Mouse (Mus musculus) lung, embryonic 16.5 days (tissue): ENCODE measurements around the gene Ppp1r35. TPM values are rescaled to one million over a fixed set of nuclear protein-coding genes. Genes with fewer than 3 reads are reported as not detected.

Experiments
- ATAC-seq: fragments of 200-750 bp; cut with Nextera tagmentation; 2 replicates; pipeline ENCODE4 v1.8.0; 2017; ENCODE audit warnings: low read depth, mild to moderate bottlenecking, moderate library complexity
- H3K27ac ChIP-seq: fragments of 300-500 bp; sonication (generic); 2 replicates; pipeline ENCODE4 v1.5.1; 2014; ENCODE audit warnings: mild to moderate bottlenecking, control low read depth, low read length
- H3K27me3 ChIP-seq: fragments of 300-500 bp; sonication (generic); 2 replicates; pipeline ENCODE4 v1.6.1; 2014; ENCODE audit warnings: low read depth, low read length, mixed read lengths; ENCODE audit not compliant: control insufficient read depth, insufficient read depth
- H3K36me3 ChIP-seq: fragments of 300-500 bp; sonication (generic); 2 replicates; pipeline ENCODE4 v1.6.1; 2014; ENCODE audit warnings: low read length; ENCODE audit not compliant: control insufficient read depth, insufficient read depth
- H3K4me1 ChIP-seq: fragments of 300-500 bp; sonication (generic); replicated peaks from 2 replicates; pipeline ENCODE4 v1.6.1; 2014; ENCODE audit warnings: low read length, mixed read lengths; ENCODE audit not compliant: control insufficient read depth, insufficient read depth
- H3K4me2 ChIP-seq: fragments of 300-500 bp; sonication (generic); 2 replicates; pipeline ENCODE4 v1.6.1; 2014; ENCODE audit warnings: low read depth, low read length, control low read depth
- H3K4me3 ChIP-seq: fragments of 300-500 bp; sonication (generic); 2 replicates; pipeline ENCODE4 v1.5.1; 2014; ENCODE audit warnings: mild to moderate bottlenecking, low read length, control low read depth
- H3K9ac ChIP-seq: fragments of 300-500 bp; sonication (generic); 2 replicates; pipeline ENCODE4 v1.6.1; 2014; ENCODE audit warnings: low read length, control low read depth
- H3K9me3 ChIP-seq: fragments of 300-500 bp; sonication (generic); 2 replicates; pipeline ENCODE4 v1.6.1; 2016; ENCODE audit warnings: low read length; ENCODE audit not compliant: control insufficient read depth
- WGBS: fragments of 180-500 bp; shearing (Covaris S2); extraction: QIAGEN DNeasy Blood & Tissue Kit; methylation state at CpG from one replicate; pipeline ENCODE4 v1.1.7; 2014; 5-methylcytosine and 5-hydroxymethylcytosine counted together
- polyA plus RNA-seq: library from polyadenylated mRNA; unstranded; fragments of >200 nt; fragmentation: Nextera tagmentation; extraction: Ambion mirVana; gene quantifications from 2 replicates; pipeline ENCODE4 v1.2.1, GENCODE M21; 2015

The Ppp1r35 gene
- polyA plus RNA-seq, 1 experiment from 2014 or later = 25.9 TPM

GRCm38 (mm10) chr5:137817466-137818222 is 39.0 kb downstream of the Ppp1r35 start:
- no peak overlapping the region for H3K27ac ChIP-seq
- ATAC-seq = no peak

GRCm38 (mm10) chr5:137822126-137822525 is 43.5 kb downstream of the Ppp1r35 start:
- Histone ChIP-seq H3K4me3 (no peak overlapping the region), H3K27ac (no peak overlapping the region), H3K4me2 (no peak overlapping the region), H3K9me3 (no peaks in the 10 kb centered on the region), H3K36me3 (no peaks in the 10 kb centered on the region), H3K9ac (no peak overlapping the region), H3K27me3 (no peaks in the 10 kb centered on the region), H3K4me1 (no peaks in the 10 kb centered on the region)
- no peak for ATAC-seq
- 65% methylated on average over 4 of the region's 4 CpGs for WGBS

More at GRCm38 (mm10) chr5:137817466-137818222, 39.0 kb downstream of the Ppp1r35 start:
- WGBS = 55% methylated on average over 4 of the region's 4 CpGs
- Histone ChIP-seq H3K9ac (no peak overlapping the region), H3K4me1 (no peaks in the 10 kb centered on the region), H3K9me3 (no peaks in the 10 kb centered on the region), H3K36me3 (no peaks in the 10 kb centered on the region; the same call in 1 of the 2 replicates), H3K27me3 (no peaks in the 10 kb centered on the region), H3K4me2 (no peak overlapping the region), H3K4me3 (no peak overlapping the region)

DNA sequence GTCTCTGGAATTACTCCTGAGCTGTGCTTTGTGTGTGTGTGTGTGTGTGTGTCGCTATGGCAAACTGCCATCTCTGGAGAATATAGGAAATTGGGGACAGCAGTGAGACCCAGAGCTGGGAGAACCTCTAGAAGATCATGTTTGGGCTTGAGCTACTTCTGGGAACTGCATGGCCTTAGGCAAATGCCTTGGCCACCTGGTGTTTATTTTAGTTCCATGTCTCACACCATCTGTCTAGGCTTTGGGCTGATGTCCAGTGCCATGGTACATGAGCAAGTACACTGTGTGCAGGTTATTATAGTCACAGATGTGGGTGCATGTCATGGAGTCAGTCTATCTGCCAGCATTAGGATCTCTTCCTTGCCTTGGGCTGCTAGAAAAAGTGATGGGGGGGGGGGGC is 44.0 kb downstream of the Ppp1r35 start:
- Histone ChIP-seq H3K36me3 (no peaks in the 10 kb centered on the region), H3K9me3 (no peaks in the 10 kb centered on the region), H3K4me1 (no peaks in the 10 kb centered on the region), H3K4me2 (no peak overlapping the region), H3K4me3 (no peak overlapping the region), H3K27me3 (no peaks in the 10 kb centered on the region), H3K9ac (no peak overlapping the region), H3K27ac (no peak overlapping the region)
- 91% methylated on average over 1 of the region's 1 CpGs for WGBS
- ATAC-seq = no peak

DNA sequence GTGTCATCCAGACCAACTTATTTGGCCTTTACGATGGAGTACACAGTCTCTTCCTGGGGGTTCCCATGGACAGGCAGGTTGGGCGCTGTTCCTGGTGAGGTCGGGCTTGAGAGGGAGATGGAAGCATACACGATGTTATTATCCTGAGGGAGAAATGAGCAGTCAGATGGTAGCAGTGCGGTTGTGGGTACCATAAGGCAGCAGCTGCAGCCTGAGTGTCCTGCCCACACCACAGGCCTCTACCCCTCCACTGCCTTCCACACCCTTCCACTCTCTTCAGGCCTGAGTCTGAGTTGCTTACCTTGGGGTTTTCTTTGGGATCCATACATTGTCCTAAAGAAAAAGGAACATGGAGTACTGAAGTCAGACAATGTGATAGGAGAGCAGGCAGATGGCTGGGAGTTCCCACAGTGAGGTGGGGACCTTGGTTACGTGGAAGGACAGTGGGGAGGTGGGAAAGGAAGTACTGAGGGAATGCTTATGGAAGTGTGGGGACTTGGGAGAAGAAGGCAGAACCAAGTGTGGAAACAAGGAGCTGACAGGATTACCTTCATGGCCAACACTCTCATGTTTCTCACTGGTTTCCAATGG is 44.9 kb downstream of the Ppp1r35 start:
- Histone ChIP-seq H3K4me2 (no peak overlapping the region), H3K9ac (no peak overlapping the region), H3K4me3 (no peak overlapping the region), H3K36me3 (no peaks in the 10 kb centered on the region), H3K9me3 (no peaks in the 10 kb centered on the region), H3K27me3 (no peaks in the 10 kb centered on the region), H3K27ac (no peak overlapping the region), H3K4me1 (no peaks in the 10 kb centered on the region)
- WGBS = 79% methylated on average over 6 of the region's 6 CpGs
- ATAC-seq = no peak

DNA sequence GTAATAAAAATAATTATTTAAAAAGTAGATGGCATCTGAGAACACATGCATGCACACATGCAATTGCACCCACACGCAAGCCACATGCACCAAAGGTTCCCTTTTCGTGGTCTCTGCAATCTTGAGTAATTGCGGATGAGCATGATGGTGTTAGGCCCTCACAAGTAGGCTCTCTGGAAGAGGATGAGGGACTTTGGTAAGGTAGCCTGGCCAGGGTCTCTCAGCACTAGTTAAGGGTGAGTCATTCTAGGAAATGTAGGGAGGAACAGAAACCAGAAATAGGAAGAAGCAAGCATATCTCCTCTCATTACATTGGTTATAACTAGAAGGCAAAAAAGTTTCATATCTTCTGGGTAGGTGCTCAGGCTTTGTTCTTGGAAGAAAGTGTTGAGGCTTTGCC is 46.4 kb downstream of the Ppp1r35 start:
- H3K27me3 ChIP-seq = no peaks in the 10 kb centered on the region
- no peaks in the 10 kb centered on the region; the same call in 1 of the 2 replicates for H3K4me1 ChIP-seq
- H3K4me3 ChIP-seq = no peak overlapping the region
- ATAC-seq = no peak
- 86% methylated on average over 3 of the region's 3 CpGs for WGBS
- no peak overlapping the region for H3K27ac ChIP-seq
- H3K9me3 ChIP-seq = no peaks in the 10 kb centered on the region
- H3K9ac ChIP-seq = no peak overlapping the region
- H3K36me3 ChIP-seq = no peaks in the 10 kb centered on the region
- no peak overlapping the region for H3K4me2 ChIP-seq

DNA sequence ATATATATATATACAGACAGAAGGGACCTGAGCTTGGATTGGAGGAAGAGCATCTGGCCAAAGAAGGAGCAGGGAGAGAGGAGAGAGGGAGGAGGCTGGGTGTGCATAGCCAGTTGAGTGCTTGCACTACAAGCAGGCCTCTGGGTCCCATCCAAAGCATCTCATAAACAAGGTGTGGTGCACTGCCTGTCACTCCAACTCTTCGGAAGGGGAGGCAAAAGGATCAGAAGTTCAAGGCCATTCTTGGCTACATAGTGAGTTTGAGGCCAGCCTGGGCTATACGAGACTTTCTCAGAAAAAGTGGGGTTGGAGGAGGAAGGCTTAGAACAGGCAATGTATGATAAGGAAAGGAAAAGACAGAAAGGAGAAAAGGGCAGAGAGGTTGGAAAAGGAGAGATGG is 47.3 kb downstream of the Ppp1r35 start:
- Histone ChIP-seq H3K36me3 (no peaks in the 10 kb centered on the region), H3K9ac (no peak overlapping the region), H3K4me2 (no peak overlapping the region), H3K4me3 (no peak overlapping the region), H3K27me3 (no peaks in the 10 kb centered on the region), H3K4me1 (no peaks in the 10 kb centered on the region; the same call in 1 of the 2 replicates), H3K27ac (no peak overlapping the region), H3K9me3 (no peaks in the 10 kb centered on the region)
- no peak for ATAC-seq
- WGBS = 71% methylated on average over 2 of the region's 2 CpGs

DNA sequence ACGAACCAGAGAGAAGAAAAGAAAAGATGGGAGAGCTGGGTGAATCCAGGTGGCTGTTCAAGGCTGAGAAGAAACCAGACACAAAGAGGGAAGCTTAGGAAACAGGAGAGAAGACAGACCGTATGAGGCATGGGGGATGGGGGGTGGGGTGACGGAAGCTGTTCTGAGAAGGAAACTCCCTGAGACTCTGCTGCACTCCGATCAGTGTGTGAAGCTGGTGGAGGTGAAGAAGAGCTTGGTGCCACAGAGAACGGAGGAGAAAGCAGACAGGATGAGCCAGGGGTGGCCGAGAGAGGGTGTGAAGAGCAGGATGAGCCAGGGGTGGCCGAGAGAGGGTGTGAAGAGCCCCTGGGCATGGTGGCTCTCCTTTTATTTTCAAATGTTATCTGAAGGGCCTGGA is 47.8 kb downstream of the Ppp1r35 start:
- no peaks in the 10 kb centered on the region for H3K9me3 ChIP-seq
- WGBS = 33% methylated on average over 7 of the region's 7 CpGs
- no peaks in the 10 kb centered on the region for H3K27me3 ChIP-seq
- no peaks in the 10 kb centered on the region; the same call in 1 of the 2 replicates for H3K4me1 ChIP-seq
- H3K27ac ChIP-seq = no peak overlapping the region
- no peak overlapping the region for H3K4me3 ChIP-seq
- ATAC-seq = no peak
- no peaks in the 10 kb centered on the region for H3K36me3 ChIP-seq
- H3K4me2 ChIP-seq = no peak overlapping the region
- H3K9ac ChIP-seq = no peak overlapping the region

DNA sequence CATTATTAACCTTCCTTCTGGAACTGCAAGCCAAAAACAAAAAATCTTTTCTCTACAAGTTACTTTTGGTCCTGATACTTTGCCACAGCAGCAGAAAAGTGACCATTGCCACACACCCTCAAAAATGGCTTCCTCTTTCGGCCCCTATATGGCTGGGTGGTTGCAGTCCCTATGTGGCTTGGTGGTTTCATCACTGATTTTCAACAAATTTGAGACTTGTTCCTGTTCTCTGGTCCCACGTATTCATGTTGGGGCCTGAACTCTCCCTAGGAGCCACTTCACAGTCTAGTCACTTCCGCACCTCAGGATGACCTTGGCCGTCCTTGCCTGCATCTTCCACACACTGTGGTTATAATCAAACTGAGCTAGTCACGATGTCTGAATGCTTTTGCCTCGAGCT is 50.0 kb downstream of the Ppp1r35 start:
- H3K27me3 ChIP-seq = no peaks in the 10 kb centered on the region
- no peak for ATAC-seq
- no peaks in the 10 kb centered on the region for H3K9me3 ChIP-seq
- H3K4me2 ChIP-seq = no peak overlapping the region
- WGBS = 79% methylated on average over 6 of the region's 6 CpGs
- H3K36me3 ChIP-seq = no peaks in the 10 kb centered on the region
- H3K4me1 ChIP-seq = no peaks in the 10 kb centered on the region; the same call in 1 of the 2 replicates
- H3K4me3 ChIP-seq = no peak overlapping the region
- H3K9ac ChIP-seq = no peak overlapping the region
- H3K27ac ChIP-seq = no peak overlapping the region
